Mouse (Mus musculus): Measurements from ENCODE around the gene Myo1a.

DNA sequence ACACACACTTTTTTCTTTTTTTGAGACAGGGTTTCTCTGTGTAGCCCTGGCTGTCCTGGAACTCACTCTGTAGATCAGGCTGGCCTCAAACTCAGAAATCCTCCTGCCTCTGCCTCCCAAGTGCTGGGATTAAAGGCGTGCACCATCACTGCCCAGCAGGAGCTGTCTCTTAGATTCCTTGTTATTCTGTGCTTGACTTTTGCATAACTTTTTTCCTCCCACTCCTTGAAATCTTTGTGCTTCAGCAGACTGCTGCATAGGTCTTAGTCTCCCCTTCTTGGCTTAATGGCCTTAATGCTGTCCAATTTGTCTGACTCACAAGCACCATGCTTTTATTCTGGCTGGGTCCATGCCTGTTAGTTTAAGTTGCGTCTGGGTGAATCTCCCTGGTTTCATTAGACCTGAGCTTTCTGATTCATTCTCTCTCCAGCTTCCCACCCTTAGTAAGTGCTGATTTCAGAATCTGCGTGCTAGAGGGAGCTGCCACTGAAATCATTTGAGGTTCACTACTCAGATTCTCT, 3.9 kb downstream of the Myo1a start:
- TF ChIP-seq MAFK (IDR thresholded peaks at IDR 0.05; ENCODE audit: insufficient read depth, low read depth, low read length) = no peak
- no peak for TF ChIP-seq HCFC1 (IDR thresholded peaks at IDR 0.05; ENCODE audit: borderline replicate concordance, insufficient read depth, low read length)
- TF ChIP-seq ZC3H11A (IDR thresholded peaks at IDR 0.05; ENCODE audit: borderline replicate concordance, low read depth, low read length) = no peak

All from ES-E14 (cell line).